Mouse (Mus musculus) lung, postnatal 0 days (tissue): ENCODE measurements around the gene Kalrn.

Source experiments
- CTCF ChIP-seq: IDR thresholded peaks from 2 replicates; pipeline ENCODE4 v1.5.1; 2016; ENCODE audit warnings: antibody characterized with exemption, mild to moderate bottlenecking
- EP300 ChIP-seq: IDR thresholded peaks from 2 replicates; pipeline ENCODE4 v1.6.1; 2016; ENCODE audit warnings: antibody characterized with exemption, mild to moderate bottlenecking, control low read depth

DNA sequence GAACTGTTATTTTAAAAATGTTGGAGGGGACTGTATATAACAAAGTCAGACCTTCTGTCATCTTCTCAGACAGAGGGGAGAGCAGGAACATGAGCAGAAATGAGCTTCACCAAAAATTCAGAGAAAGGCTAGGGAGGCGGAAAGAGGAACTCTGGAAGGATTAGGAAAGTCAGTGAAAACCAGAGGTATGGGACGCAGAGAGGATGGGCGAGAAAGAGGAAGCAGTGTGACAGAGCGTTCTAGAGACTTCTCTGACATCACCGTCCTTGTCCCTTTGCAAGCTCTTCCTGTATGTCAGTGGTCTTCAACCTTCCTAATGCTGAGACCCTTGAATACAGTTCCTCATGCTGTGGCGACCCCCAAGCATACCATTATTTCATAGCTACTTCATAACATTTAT is 588.0 kb downstream of the Kalrn start:
- TF ChIP-seq CTCF, result no peak
- TF ChIP-seq EP300, result no peak
